Mouse (Mus musculus) CD4-positive, CD25-positive, alpha-beta regulatory T cell (primary cell): Measurements from ENCODE around the gene Dcbld1. TPM values are rescaled to one million over a fixed set of nuclear protein-coding genes. Genes with fewer than 3 reads are reported as not detected.

Source experiments
- polyA plus RNA-seq: library from polyadenylated mRNA; unstranded; fragments of 100-300 nt; shearing (Covaris generic); gene quantifications from one replicate; pipeline ENCODE4 v1.2.1, GENCODE M21; 2017

Gene Dcbld1
- polyA plus RNA-seq = 0.11 TPM

GRCm38 (mm10) chr10:52233301-52233968 lies at the start of gene Dcbld1:
Dcbld1 (plus strand) TSS chr10:52233619.

GRCm38 (mm10) chr10:52194957-52195852 lies 38.2 kb upstream of the Dcbld1 start, which contains the start of gene Ros1:
Ros1 (minus strand) TSS chr10:52195244.

GRCm38 (mm10) chr10:52358467-52358866 lies 125.0 kb downstream of the Dcbld1 start, which contains the start of gene Gm26741:
Gm26741 (plus strand) TSS chr10:52358767.

Other genes starting within 250 kb of the Dcbld1 start
- gene Vgll2, start 211.1 kb upstream of the Dcbld1 start, polyA plus RNA-seq = not detected
- gene Ros1, start 38.4 kb upstream of the Dcbld1 start, polyA plus RNA-seq = not detected
- gene Gm26741, start 125.1 kb downstream of the Dcbld1 start, polyA plus RNA-seq = not detected
- gene Gopc, start 148.5 kb downstream of the Dcbld1 start, polyA plus RNA-seq = 30.3 TPM
- gene Nepn, start 155.4 kb downstream of the Dcbld1 start, polyA plus RNA-seq = not detected
- gene Nus1, start 183.9 kb downstream of the Dcbld1 start, polyA plus RNA-seq = 15.0 TPM